Mouse (Mus musculus) kidney, embryonic 16.5 days (tissue): ENCODE results near the gene Gpr87. TPM values are rescaled to one million over a fixed set of nuclear protein-coding genes. Genes with fewer than 3 reads are reported as not detected.

ENCODE experiments used
- ATAC-seq: fragments of 200-750 bp; cut with Nextera tagmentation; 2 replicates; pipeline ENCODE4 v1.8.0; 2017; ENCODE audit warnings: moderate TSS enrichment; ENCODE audit not compliant: low FRiP score, low TSS enrichment
- H3K27ac ChIP-seq: fragments of 300-500 bp; sonication (generic); 2 replicates; pipeline ENCODE4 v1.5.1; 2014; ENCODE audit warnings: low read length
- H3K27me3 ChIP-seq: fragments of 300-500 bp; sonication (generic); 2 replicates; pipeline ENCODE4 v1.6.1; 2014; ENCODE audit warnings: low read length, control low read depth, mixed read lengths; ENCODE audit not compliant: insufficient read depth
- H3K36me3 ChIP-seq: fragments of 300-500 bp; sonication (generic); 2 replicates; pipeline ENCODE4 v1.6.1; 2014; ENCODE audit warnings: low read length, control low read depth, mixed read lengths; ENCODE audit not compliant: insufficient read depth
- H3K4me1 ChIP-seq: fragments of 300-500 bp; sonication (generic); 2 replicates; pipeline ENCODE4 v1.6.1; 2014; ENCODE audit warnings: low read length, control low read depth, mixed read lengths; ENCODE audit not compliant: insufficient read depth
- H3K4me2 ChIP-seq: fragments of 300-500 bp; sonication (generic); replicated peaks from 2 replicates; pipeline ENCODE4 v1.6.1; 2014; ENCODE audit warnings: low read depth, low read length
- H3K4me3 ChIP-seq: fragments of 300-500 bp; sonication (generic); 2 replicates; pipeline ENCODE4 v1.5.1; 2014; ENCODE audit warnings: mild to moderate bottlenecking, low read length
- H3K9ac ChIP-seq: fragments of 300-500 bp; sonication (generic); replicated peaks from 2 replicates; pipeline ENCODE4 v1.6.1; 2014; ENCODE audit warnings: low read length
- H3K9me3 ChIP-seq: fragments of 300-500 bp; sonication (generic); 2 replicates; pipeline ENCODE4 v1.6.1; 2016; ENCODE audit warnings: low read length, control low read depth
- WGBS: fragments of 180-500 bp; shearing (Covaris S2); extraction: QIAGEN DNeasy Blood & Tissue Kit; methylation state at CpG from one replicate; pipeline ENCODE4 v1.1.7; 2014; 5-methylcytosine and 5-hydroxymethylcytosine counted together
- polyA plus RNA-seq: library from polyadenylated mRNA; unstranded; fragments of >200 nt; fragmentation: Nextera tagmentation; extraction: Ambion mirVana; gene quantifications from 2 replicates; pipeline ENCODE4 v1.2.1, GENCODE M21; 2015

Gpr87 gene
- 0.24 TPM in 1 of 2 replicates, not detected in the other for polyA plus RNA-seq

GRCm38 (mm10) chr3:59194938-59195337 is at the start of gene Gpr87:
TSS of gene Gpr87 (minus strand) at chr3:59195104.
- Histone ChIP-seq H3K27me3 (no peaks in the 10 kb centered on the region), H3K36me3 (no peaks in the 10 kb centered on the region), H3K4me1 (no peaks in the 10 kb centered on the region), H3K4me2 (no peak within 1 kb of the TSS), H3K9me3 (no peaks in the 10 kb centered on the region), H3K4me3 (no peak within 1 kb of the TSS), H3K9ac (no peak within 1 kb of the TSS), H3K27ac (no peak within 1 kb of the TSS)
- no peak for ATAC-seq
- 83% methylated on average over 7 of the region's 7 CpGs for WGBS

GRCm38 (mm10) chr3:59243384-59243783 is 48.5 kb upstream of the Gpr87 start:
- Histone ChIP-seq H3K9me3 (no peaks in the 10 kb centered on the region), H3K4me3 (no peak overlapping the region), H3K27me3 (no peaks in the 10 kb centered on the region), H3K4me1 (no peaks in the 10 kb centered on the region), H3K9ac (no peak overlapping the region), H3K4me2 (no peak overlapping the region), H3K27ac (no peak overlapping the region), H3K36me3 (no peaks in the 10 kb centered on the region)
- ATAC-seq = no peak
- WGBS = 63% methylated on average over 6 of the region's 6 CpGs

DNA sequence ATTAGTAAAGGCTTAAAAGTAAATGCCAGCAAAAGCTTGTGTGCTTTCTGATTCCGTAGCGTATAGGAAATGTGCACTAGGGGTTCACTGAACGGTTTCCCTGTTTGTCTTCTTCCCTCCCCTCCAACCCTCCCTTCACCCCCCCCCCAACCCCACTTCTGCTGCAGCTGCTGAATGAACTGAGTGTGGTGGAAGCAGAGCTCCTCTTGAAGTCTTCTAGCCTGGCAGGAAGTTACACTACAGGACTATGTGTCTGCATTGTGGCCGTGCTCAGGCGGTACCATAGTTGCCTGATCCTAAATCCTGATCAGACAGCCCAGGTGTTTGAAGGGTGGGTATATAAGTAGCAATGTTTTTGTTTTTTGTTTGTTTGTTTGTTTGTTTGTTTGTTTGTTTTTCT is 40.0 kb upstream of the Gpr87 start:
- H3K4me1 ChIP-seq = no peaks in the 10 kb centered on the region
- H3K4me3 ChIP-seq = no peak overlapping the region
- no peaks in the 10 kb centered on the region for H3K27me3 ChIP-seq
- WGBS = 72% methylated on average over 5 of the region's 5 CpGs
- H3K4me2 ChIP-seq = no peak overlapping the region
- no peaks in the 10 kb centered on the region for H3K9me3 ChIP-seq
- ATAC-seq = no peak
- H3K27ac ChIP-seq = no peak overlapping the region
- no peak overlapping the region for H3K9ac ChIP-seq
- H3K36me3 ChIP-seq = no peaks in the 10 kb centered on the region

DNA sequence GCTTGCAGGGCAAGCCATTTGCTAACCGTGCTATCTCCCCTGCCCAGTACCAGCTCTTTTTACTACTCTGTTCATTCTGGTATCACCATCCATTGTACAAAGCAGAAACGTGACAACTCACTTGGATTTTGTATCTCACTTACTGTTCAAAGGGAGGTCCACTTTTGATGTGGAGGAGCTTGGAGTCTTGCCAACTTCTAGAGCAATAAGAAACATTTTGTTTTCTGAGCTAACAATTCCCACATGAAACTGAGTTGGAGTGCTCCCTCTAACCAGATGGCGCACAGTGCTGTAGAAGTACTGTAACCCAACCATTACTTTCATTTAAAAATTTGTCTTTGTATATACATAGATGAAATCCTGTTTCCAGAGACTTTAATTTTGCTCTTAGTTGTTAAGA is 36.0 kb upstream of the Gpr87 start:
- peaks cover 13% of the 10 kb centered on the region for H3K4me1 ChIP-seq
- no peaks in the 10 kb centered on the region for H3K9me3 ChIP-seq
- no peaks in the 10 kb centered on the region for H3K36me3 ChIP-seq
- no peak for ATAC-seq
- no peak overlapping the region for H3K4me3 ChIP-seq
- H3K27me3 ChIP-seq = no peaks in the 10 kb centered on the region
- H3K4me2 ChIP-seq = no peak overlapping the region
- no peak overlapping the region for H3K27ac ChIP-seq
- WGBS = 64% methylated on average over 3 of the region's 3 CpGs
- H3K9ac ChIP-seq = no peak overlapping the region

DNA sequence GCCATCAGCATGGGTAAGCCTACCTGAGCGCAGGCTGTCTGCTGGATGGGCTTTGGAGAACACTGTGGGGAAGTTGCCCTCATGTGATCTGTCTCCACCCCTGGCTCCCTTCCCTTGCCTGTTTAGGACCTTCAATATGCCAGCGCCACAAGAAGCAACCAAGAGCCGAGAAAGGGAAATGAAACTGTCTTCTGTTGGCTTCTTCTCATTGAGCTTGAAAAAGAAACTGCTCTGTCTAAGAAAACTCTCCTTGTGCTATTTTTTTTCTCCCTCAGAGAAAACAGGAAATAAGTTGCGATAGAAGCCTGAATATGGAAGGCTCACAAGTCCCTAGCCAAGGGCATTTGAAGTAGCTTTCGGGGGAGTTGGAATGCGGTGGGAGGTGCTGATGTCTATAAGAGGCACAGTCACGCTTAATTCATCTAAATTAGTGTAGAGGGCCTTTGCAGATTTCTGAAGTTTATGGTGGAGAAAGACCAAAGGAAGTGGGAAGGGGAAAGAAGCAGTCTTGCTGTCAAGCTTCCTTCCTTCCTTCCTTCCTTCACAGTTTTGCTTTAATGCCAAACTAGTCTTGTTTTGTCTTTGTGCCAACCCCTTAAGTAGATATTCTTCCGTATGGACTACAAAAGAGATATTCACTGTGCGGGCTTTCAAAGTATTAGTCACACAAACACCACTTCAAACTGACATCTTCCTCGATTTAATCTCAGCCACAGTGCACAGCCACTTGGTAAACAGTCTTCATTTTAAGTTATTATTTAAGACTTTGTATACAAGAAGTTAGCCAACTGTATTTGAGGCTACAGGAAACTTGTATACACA is 34.0 kb upstream of the Gpr87 start:
- peak overlapping the region; percentile 33 for H3K4me2 ChIP-seq
- 45% methylated on average over 10 of the region's 10 CpGs for WGBS

GRCm38 (mm10) chr3:59227696-59228095 is 32.8 kb upstream of the Gpr87 start:
- H3K36me3 ChIP-seq = no peaks in the 10 kb centered on the region
- peaks cover 13% of the 10 kb centered on the region for H3K4me1 ChIP-seq
- no peak overlapping the region for H3K4me3 ChIP-seq
- 97% methylated on average over 9 of the region's 9 CpGs for WGBS
- no peak overlapping the region for H3K4me2 ChIP-seq
- no peaks in the 10 kb centered on the region for H3K9me3 ChIP-seq
- H3K27ac ChIP-seq = no peak overlapping the region
- H3K9ac ChIP-seq = no peak overlapping the region
- H3K27me3 ChIP-seq = no peaks in the 10 kb centered on the region
- ATAC-seq = no peak

More for the DNA sequence above, 34.0 kb upstream of the Gpr87 start:
- H3K4me3 ChIP-seq = no peak overlapping the region
- H3K4me1 ChIP-seq = peaks cover 13% of the 10 kb centered on the region
- peak; percentile 49; the same call in 1 of the 2 replicates for ATAC-seq
- H3K9ac ChIP-seq = no peak overlapping the region
- no peaks in the 10 kb centered on the region for H3K9me3 ChIP-seq
- H3K36me3 ChIP-seq = no peaks in the 10 kb centered on the region
- no peaks in the 10 kb centered on the region for H3K27me3 ChIP-seq
- peak overlapping the region; percentile 79 for H3K27ac ChIP-seq

DNA sequence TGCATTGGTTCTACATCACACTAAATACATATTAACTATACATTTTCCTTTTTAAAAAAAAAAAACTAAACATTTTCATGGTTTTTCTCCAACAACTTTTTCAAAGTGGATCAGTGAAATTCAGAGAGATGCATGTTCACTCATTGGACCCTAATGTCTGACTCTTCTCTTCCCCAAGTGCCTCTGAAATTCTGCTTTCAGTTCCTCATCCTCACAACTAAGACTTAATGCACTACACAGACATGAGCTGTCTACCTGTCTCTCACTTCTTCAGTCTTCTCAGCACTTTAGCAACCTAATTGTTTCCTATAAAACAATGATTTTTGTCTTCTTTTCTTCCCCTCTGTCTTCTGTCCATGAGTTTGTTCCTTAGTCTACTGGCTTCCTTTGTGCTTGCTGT is 30.5 kb upstream of the Gpr87 start:
- no peak overlapping the region for H3K9ac ChIP-seq

GRCm38 (mm10) chr3:59222303-59222702 is 27.4 kb upstream of the Gpr87 start:
- ATAC-seq = no peak
- Histone ChIP-seq H3K36me3 (no peaks in the 10 kb centered on the region), H3K9me3 (no peaks in the 10 kb centered on the region), H3K27me3 (no peaks in the 10 kb centered on the region), H3K9ac (no peak overlapping the region), H3K27ac (no peak overlapping the region), H3K4me3 (no peak overlapping the region), H3K4me2 (no peak overlapping the region), H3K4me1 (no peaks in the 10 kb centered on the region)
- WGBS = 90% methylated on average over 2 of the region's 2 CpGs

More for the DNA sequence above, 30.5 kb upstream of the Gpr87 start:
- Histone ChIP-seq H3K4me1 (peaks cover 13% of the 10 kb centered on the region), H3K36me3 (no peaks in the 10 kb centered on the region), H3K9me3 (no peaks in the 10 kb centered on the region), H3K4me3 (no peak overlapping the region), H3K4me2 (no peak overlapping the region), H3K27me3 (no peaks in the 10 kb centered on the region), H3K27ac (no peak overlapping the region)
- ATAC-seq = no peak

- no peak overlapping the region for H3K4me2 ChIP-seq
- no peaks in the 10 kb centered on the region for H3K27me3 ChIP-seq
- no peak overlapping the region for H3K27ac ChIP-seq
- 75% methylated on average over 2 of the region's 2 CpGs for WGBS
- no peak overlapping the region for H3K4me3 ChIP-seq
- ATAC-seq = no peak
- no peak overlapping the region for H3K9ac ChIP-seq
- no peaks in the 10 kb centered on the region for H3K36me3 ChIP-seq
- no peaks in the 10 kb centered on the region for H3K4me1 ChIP-seq
- no peaks in the 10 kb centered on the region for H3K9me3 ChIP-seq
Observed at GRCm38 (mm10) chr3:59219326-59219725, 24.4 kb upstream of the Gpr87 start.

DNA sequence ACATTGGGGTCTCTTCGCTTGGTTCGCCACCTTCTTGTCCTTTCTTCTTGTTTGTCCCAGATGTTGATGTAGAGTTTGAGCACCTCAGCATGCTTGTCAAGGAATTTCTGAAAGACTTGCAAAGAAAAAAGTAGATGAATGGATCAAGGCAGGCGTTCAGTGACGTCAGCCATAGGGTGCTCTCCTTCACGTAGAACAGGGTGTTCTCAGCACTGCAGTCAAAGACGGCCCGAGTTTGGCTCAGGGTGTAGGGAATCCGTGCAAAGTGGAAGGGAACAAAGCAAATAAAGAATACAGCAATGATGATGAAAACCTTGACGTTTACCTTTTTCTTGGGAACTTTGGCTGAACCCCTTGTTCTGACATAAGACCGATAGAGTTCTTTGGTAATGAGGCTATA is 22.3 kb upstream of the Gpr87 start:
- H3K9ac ChIP-seq = no peak overlapping the region
- no peaks in the 10 kb centered on the region for H3K36me3 ChIP-seq
- H3K4me2 ChIP-seq = no peak overlapping the region
- no peaks in the 10 kb centered on the region for H3K9me3 ChIP-seq
- H3K27me3 ChIP-seq = no peaks in the 10 kb centered on the region
- H3K4me3 ChIP-seq = no peak overlapping the region
- 94% methylated on average over 10 of the region's 10 CpGs for WGBS
- H3K27ac ChIP-seq = no peak overlapping the region
- ATAC-seq = no peak
- H3K4me1 ChIP-seq = no peaks in the 10 kb centered on the region
